Mouse (Mus musculus) ES-Bruce4 (cell line): ENCODE data around the gene Zfp11.

Experiments used
- CTCF ChIP-seq: IDR thresholded peaks from one replicate; pipeline ENCODE4 v1.8.1; 2011; ENCODE audit warnings: low read depth, low read length
- POLR2A ChIP-seq: IDR thresholded peaks from one replicate; pipeline ENCODE4 v1.8.1; 2011; ENCODE audit warnings: low read length; ENCODE audit not compliant: insufficient read depth

- no peak for TF ChIP-seq POLR2A
- TF ChIP-seq CTCF = peak; percentile 86
Measured at GRCm38 (mm10) chr5:129611060-129611459, 58.8 kb downstream of the Zfp11 start.
